ENCODE assay signal across 8 mouse cellular contexts in genomic region chr3:79178070-79178469, GRCm38 (mm10).
DNase-seq lines count a peak whose midpoint lies in the region; ATAC-seq and TF ChIP-seq lines count a peak whose summit lies in the region.

No protein-coding gene starts in this region.

- TF ChIP-seq POLR2A in lung, adult 2 months (IDR thresholded peaks at IDR 0.05; ENCODE audit: borderline replicate concordance, extremely low read depth, low read depth, low read length), result no peak

- H3K36me3 ChIP-seq in lung, postnatal 0 days (ENCODE audit: insufficient read depth, low read length), result no peaks in the 10 kb centered on the region
- no peaks in the 10 kb centered on the region for H3K36me3 ChIP-seq in forebrain, embryonic 12.5 days (replicated peaks)
- no peaks in the 10 kb centered on the region for H3K36me3 ChIP-seq in midbrain, postnatal 0 days (ENCODE audit: insufficient read depth, low read length)

- WGBS in lung, adult 2 months, result 10% methylated on average over 6 of the region's 6 CpGs
- WGBS in lung, postnatal 0 days, result 53% methylated on average over 6 of the region's 6 CpGs
- 69% methylated on average over 6 of the region's 6 CpGs for WGBS in forebrain, embryonic 12.5 days
- 71% methylated on average over 6 of the region's 6 CpGs for WGBS in midbrain, postnatal 0 days

- peak overlapping the region; percentile 44 for H3K4me2 ChIP-seq in lung, postnatal 0 days (replicated peaks; ENCODE audit: low read depth, low read length)
- no peak overlapping the region for H3K4me2 ChIP-seq in forebrain, embryonic 12.5 days
- H3K4me2 ChIP-seq in midbrain, postnatal 0 days (ENCODE audit: low read depth, low read length, poor library complexity, severe bottlenecking), result no peak overlapping the region

- DNase-seq in gastrocnemius, adult 18-20 months (ENCODE audit: low spot score), result peak; percentile 45
- no peak for DNase-seq in gastrocnemius, postnatal 10 days
- DNase-seq in lung, adult 2 months, result peak; percentile 46
- DNase-seq in lung, postnatal 25 days (ENCODE audit: low spot score), result no peak
- DNase-seq in lung, postnatal 0 days (ENCODE audit: low spot score), result peak; percentile 71
- peak; percentile 53 for DNase-seq in thymus, postnatal 0 days (ENCODE audit: low spot score)
- DNase-seq in midbrain, postnatal 0 days (ENCODE audit: low spot score), result no peak

- peak overlapping the region; percentile 78 for H3K27ac ChIP-seq in lung, postnatal 0 days (ENCODE audit: low read length)
- H3K27ac ChIP-seq in forebrain, embryonic 12.5 days, result no peak overlapping the region
- H3K27ac ChIP-seq in midbrain, postnatal 0 days (ENCODE audit: low read depth, low read length), result no peak overlapping the region

- no peaks in the 10 kb centered on the region for H3K9me3 ChIP-seq in lung, postnatal 0 days (ENCODE audit: low read length)
- H3K9me3 ChIP-seq in forebrain, embryonic 12.5 days, result no peaks in the 10 kb centered on the region
- H3K9me3 ChIP-seq in midbrain, postnatal 0 days (ENCODE audit: low read length), result no peaks in the 10 kb centered on the region

- H3K9ac ChIP-seq in lung, postnatal 0 days (replicated peaks; ENCODE audit: low read depth), result peak overlapping the region; percentile 13; the same call in 1 of the 2 replicates
- H3K9ac ChIP-seq in forebrain, embryonic 12.5 days, result no peak overlapping the region
- H3K9ac ChIP-seq in midbrain, postnatal 0 days (replicated peaks; ENCODE audit: low read length, poor library complexity, severe bottlenecking), result no peak overlapping the region

- no peak for TF ChIP-seq CTCF in lung, adult 2 months (IDR thresholded peaks at IDR 0.05; ENCODE audit: insufficient read depth, low read length)
- no peak for TF ChIP-seq CTCF in lung, postnatal 0 days (IDR thresholded peaks at IDR 0.05)
- TF ChIP-seq CTCF in midbrain, postnatal 0 days (IDR thresholded peaks at IDR 0.05), result no peak

- H3K4me3 ChIP-seq in lung, adult 2 months (replicated peaks; ENCODE audit: extremely low read depth, low read depth, low read length), result peak overlapping the region; percentile 25
- H3K4me3 ChIP-seq in lung, postnatal 0 days (ENCODE audit: low read depth, low read length), result 0 out of 2 replicates have a peak overlapping the region, but pooled peaks have one; percentile 12
- H3K4me3 ChIP-seq in forebrain, embryonic 12.5 days (replicated peaks), result no peak overlapping the region
- no peak overlapping the region for H3K4me3 ChIP-seq in midbrain, postnatal 0 days (ENCODE audit: low read depth, low read length)

- H3K27me3 ChIP-seq in lung, postnatal 0 days (replicated peaks; ENCODE audit: insufficient read depth, low read length), result no peaks in the 10 kb centered on the region
- no peaks in the 10 kb centered on the region for H3K27me3 ChIP-seq in forebrain, embryonic 12.5 days
- H3K27me3 ChIP-seq in midbrain, postnatal 0 days (ENCODE audit: insufficient read depth, low read length), result no peaks in the 10 kb centered on the region

- peak; percentile 2; the same call in 1 of the 2 replicates for ATAC-seq in lung, postnatal 0 days
- ATAC-seq in forebrain, embryonic 12.5 days (ENCODE audit: low FRiP score), result no peak
- no peak for ATAC-seq in midbrain, postnatal 0 days (ENCODE audit: low FRiP score)

- no peak for TF ChIP-seq EP300 in lung, postnatal 0 days (IDR thresholded peaks at IDR 0.05)

- H3K4me1 ChIP-seq in lung, adult 2 months (ENCODE audit: control insufficient read depth, insufficient read depth, low read length), result peaks cover 30% of the 10 kb centered on the region
- H3K4me1 ChIP-seq in lung, postnatal 0 days (ENCODE audit: insufficient read depth, low read depth, low read length), result peaks cover 30% of the 10 kb centered on the region; the same call in 1 of the 2 replicates
- H3K4me1 ChIP-seq in forebrain, embryonic 12.5 days, result peaks cover 36% of the 10 kb centered on the region
- H3K4me1 ChIP-seq in midbrain, postnatal 0 days (ENCODE audit: insufficient read depth, low read length), result 0 out of 2 replicates have a peak, but pooled peaks cover 6% of the 10 kb centered on the region

Comparison
In these comparisons a context has a peak if more than half of its experiments do, and no peak if none do; other contexts are left out.
1. DNase-seq: peak in gastrocnemius, adult 18-20 months (single experiment), lung, adult 2 months (single experiment), lung, postnatal 0 days (single experiment) and thymus, postnatal 0 days (single experiment); none in gastrocnemius, postnatal 10 days (single experiment), lung, postnatal 25 days (single experiment) and midbrain, postnatal 0 days (single experiment).
2. H3K4me3 ChIP-seq: peak in lung, adult 2 months (single experiment) and lung, postnatal 0 days (single experiment); none in forebrain, embryonic 12.5 days (single experiment) and midbrain, postnatal 0 days (single experiment).